Mouse (Mus musculus) frontal cortex, postnatal 25 days (tissue): Measurements from ENCODE around the gene Stox2.
A peak's percentile ranks its signal among the peaks of the same experiment; 100 is the strongest.

Experiments used
- DNase-seq, 2 experiments: peaks; one replicate each; pipeline ENCODE4 v3.0.0; 2022; ENCODE audit warnings: low spot score in 2 of 2

The Stox2 gene

DNA sequence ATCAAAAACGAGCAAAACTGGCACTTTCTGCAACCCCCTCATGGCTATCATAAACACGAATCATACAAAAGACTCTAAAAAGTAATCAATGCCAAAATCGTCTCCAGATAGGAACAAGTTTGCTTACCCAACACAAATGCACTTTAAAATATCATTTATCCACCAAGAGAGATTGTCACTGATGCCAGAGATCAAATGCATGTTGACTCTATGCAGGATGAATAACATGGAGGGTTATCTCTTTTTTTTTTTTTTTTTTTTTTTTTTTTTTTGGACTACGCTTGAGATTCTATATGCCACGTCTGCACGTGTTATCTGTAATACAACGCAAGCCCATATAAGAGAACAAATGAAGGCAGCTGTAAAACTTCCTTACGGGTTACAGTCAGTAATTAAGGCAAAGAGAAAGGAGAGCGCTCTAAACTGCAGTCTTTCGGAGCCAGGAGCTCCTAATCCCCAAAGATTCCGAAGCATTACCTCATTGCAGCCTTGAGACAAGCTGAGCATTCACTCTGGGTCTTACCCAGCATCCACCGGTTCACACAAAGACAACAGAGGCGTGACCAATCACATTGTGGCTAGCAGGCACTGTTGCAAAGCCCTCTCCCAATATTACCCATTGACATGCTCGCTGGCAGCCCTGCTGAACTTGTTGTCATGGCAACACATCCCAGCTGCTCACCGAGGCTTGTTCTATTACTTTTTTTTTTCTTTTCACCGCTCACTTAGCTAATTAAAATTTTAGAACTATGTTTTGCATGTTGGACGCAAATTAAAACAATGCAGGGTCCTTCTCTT is 203.8 kb downstream of the Stox2 start:
- DNase-seq = peak; percentile 34 to 59

- no peak for DNase-seq
Observed at GRCm38 (mm10) chr8:47241421-47242078, 204.6 kb downstream of the Stox2 start.

DNA sequence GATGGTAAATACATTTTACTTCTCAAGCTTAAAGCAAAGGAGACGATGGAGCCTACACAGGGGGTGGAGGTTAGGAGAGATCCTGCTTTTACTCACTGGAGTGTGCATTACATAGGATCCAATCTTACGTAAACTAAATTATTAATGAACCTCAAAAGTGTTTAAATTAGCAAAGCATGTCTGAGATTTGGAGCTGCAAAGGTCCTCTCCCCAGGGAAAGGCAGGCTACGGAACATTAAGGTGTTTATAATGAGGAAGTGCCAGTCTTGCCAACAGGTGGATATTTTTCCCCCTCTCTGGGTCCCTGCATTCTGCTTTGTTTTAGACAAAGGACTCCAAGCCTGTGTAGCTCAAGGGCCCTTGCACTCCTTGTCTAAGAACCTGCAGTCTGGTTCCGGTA is 205.3 kb downstream of the Stox2 start:
- no peak for DNase-seq

DNA sequence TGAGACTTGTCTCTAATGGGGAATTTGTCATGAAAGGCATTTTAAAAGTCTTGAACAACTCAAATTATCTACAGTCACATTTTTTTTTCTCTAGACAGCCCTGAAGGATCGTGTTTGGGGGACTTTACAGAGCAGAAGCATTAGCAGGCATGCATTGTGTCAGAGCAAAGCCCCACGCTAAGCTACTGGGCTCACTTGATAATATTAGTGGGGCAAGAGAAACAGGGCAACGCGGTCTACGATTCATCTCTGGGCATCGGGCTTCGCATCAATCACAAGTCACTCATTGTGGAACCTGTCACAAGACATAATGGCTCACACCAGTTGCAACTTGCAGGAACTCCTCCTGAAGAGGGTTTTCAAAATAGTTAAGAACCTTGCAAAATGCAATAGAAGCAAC is 205.9 kb downstream of the Stox2 start:
- no peak for DNase-seq

DNA sequence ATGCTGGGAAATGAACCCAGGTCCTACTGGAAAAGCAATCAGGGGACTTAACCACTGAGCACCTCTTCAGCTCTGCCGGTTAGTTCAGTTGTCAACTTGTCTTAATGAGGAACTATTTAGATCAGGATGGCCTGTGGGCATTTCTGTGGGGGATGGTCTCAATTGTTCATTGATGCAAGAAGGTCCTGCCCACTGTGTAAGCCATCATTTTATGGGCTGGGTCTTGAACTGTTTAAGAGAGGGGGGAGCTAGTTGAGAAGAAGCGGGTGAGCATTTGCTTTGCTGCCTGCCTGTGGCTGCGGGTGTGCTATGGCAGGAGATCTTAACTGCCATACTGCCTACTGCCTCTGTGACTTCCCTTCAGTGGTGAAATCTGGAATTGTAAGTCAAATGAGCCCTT is 214.1 kb downstream of the Stox2 start:
- DNase-seq = no peak

DNA sequence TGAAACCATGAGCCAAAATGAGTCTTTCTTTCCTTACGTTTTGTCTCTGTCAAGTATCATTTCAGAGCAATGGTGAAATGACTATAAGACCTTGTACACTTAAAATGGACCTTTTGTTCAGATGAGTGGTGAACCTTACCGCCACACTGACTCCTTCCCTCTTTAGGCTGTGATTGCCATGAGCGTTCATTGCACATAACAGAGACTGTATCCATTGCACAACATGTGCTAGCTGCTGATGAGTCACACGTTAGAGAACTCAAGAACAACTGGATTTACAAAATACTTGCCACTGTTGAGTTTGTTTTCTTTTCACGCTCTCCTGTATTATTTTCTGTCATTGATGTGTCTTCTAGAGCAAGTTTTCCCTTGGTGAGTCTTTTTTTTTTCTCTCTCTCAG is 216.1 kb downstream of the Stox2 start:
- DNase-seq = no peak

DNA sequence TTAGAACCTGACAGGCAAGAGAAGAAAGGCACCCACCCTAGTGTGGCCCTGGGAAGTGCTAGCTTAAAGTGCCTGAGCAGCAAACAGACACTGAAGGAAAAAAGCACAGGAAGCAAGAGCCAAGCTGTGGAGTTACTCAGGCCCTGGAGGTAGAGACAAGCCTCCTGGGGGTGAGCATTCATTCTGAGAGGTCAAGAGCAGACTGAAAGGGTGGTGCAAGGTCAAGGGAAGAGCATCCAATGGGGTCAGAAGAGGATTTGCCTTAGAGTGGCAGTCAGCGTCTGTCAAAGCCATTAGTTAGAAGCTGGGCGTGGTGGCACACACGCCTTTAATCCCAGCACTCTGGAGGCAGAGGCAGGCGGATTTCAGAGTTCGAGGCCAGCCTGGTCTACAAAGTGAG is 224.3 kb downstream of the Stox2 start:
- no peak for DNase-seq

GRCm38 (mm10) chr8:47221191-47221590 is 225.0 kb downstream of the Stox2 start:
- DNase-seq = no peak

DNA sequence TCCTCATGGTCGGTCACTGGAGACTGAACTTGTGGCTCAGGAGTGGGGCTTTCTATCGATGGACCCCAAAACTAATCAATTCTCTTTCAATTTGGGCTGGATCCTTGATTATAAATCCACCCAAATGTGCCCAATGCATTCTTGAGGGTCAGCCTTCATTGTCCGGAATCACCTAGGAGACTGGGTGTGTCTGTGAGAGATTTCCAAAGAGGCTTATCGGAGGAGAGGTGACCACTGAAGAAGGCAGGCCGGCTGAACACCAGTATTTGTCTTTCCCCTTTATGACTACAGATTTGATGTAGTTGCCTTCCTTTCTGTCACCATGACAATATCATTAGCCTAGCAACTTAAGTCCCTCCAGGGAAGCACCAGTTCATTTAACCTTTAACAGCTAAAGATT is 225.8 kb downstream of the Stox2 start:
- no peak for DNase-seq

DNA sequence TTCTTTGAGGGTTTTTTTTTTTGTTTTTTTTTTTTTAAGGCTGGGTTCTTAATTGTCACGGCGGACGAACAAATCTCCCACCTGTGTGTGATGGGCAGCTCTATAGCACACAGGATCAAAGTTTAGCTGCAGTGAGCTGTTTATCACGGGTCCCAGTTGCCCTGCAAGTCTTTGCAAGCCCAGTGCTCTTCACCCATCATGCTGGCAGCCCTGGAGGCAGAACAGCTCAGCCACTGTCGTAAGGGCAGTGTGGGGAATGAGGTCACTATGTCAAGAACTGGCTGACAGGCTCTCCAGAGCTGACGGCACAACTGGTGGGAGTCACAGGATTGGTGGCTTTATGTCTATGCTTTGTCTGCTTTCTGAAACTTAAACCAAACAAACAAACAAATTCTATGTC is 227.6 kb downstream of the Stox2 start:
- no peak for DNase-seq

DNA sequence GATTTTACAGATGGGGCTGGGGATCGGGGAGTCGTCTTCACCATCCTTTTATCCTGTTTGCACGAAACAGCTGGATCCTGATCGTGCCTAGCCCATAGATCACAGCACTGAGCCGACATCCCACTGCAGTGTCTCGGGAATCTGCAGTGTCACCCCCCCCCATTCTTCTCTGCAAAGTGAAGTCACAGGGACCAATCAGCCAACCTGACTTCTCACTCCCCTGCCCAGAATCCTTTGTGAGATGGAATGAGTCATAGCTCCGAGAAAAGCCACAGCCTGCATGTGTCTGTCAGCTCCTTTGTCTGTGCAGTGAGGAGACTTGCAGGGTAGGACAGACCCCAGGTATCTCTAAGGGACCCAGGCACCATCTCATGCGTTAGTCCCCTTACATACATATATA is 228.1 kb downstream of the Stox2 start:
- no peak for DNase-seq

GRCm38 (mm10) chr8:47212124-47212523 is 234.0 kb downstream of the Stox2 start:
- no peak for DNase-seq

GRCm38 (mm10) chr8:47211226-47211625 is 234.9 kb downstream of the Stox2 start:
- DNase-seq = no peak

- DNase-seq = no peak
Observed at GRCm38 (mm10) chr8:47208246-47208645, 237.9 kb downstream of the Stox2 start.

GRCm38 (mm10) chr8:47206640-47207237 is 239.4 kb downstream of the Stox2 start:
- DNase-seq = no peak

GRCm38 (mm10) chr8:47205472-47205871 is 240.7 kb downstream of the Stox2 start:
- no peak for DNase-seq

- no peak for DNase-seq
Observed at GRCm38 (mm10) chr8:47196391-47196790, 249.8 kb downstream of the Stox2 start.

- no peak for DNase-seq
Observed at GRCm38 (mm10) chr8:47193321-47193996, 252.7 kb downstream of the Stox2 start.

DNA sequence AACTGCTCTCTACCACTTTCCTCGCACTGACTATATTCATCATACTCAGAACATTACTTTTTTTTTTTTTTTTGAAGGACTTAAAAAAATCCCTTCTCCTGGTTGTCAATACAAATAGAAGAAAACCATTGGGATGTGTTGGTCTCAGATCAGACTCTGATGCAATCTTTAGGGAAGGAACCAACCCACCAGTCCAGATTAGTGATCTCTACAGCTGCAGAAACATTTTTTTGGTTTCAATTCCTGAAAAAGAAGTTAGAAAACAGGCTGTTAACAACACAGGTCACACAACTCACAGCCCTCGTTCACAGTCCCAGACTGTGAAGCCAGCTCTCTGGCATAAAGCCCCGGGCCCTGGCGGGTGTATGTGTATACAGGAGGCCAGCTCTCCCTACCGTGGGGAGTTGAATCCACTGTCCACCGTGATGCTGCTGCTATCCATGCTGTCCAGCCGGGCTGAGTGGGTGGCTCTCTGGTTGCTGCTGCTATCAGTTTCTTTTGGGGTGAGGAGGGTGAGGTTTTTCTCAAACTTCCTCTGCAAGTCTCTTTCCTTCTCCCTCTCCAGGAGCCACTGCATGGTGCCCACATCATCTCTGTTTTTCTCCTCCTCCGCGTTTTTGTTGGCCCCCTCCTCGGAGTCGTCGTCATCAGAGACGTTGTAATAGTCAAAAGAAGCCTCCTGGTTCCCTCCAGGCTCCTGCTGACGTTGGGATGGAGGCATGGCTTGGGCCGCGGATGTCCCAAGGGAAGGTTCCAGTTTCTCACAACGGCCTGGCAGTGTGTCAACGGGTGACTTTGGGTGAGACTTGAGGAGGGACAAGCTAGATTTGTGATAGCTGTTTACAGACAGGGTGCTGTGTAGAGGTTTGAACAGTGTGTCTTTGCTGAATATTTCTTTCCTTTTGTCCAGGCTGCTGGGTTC is 254.5 kb downstream of the Stox2 start:
- DNase-seq = no peak

DNA sequence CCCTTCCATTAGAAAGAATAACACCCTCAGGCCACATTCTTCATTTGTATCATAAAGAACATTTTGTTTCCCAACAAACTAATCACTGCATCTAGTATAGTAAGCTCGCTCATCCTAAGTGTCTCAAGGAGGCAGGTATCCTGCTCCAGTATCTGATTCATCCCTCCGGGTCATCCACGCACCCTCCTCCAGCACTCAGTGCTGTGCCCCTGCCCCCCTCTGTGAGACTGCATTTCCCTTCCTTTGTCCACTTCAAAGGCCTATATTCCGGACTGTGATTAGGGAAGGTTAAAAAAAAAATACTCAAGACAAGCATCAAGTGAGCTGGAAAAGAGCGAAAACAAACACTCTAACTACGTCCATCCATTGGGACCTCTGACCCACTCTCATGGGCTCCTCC is 260.8 kb downstream of the Stox2 start:
- no peak for DNase-seq

GRCm38 (mm10) chr8:47182771-47183558 is 263.2 kb downstream of the Stox2 start:
- DNase-seq = no peak
